Mouse (Mus musculus): ENCODE data around the gene Grid2.

Grid2 gene

DNA sequence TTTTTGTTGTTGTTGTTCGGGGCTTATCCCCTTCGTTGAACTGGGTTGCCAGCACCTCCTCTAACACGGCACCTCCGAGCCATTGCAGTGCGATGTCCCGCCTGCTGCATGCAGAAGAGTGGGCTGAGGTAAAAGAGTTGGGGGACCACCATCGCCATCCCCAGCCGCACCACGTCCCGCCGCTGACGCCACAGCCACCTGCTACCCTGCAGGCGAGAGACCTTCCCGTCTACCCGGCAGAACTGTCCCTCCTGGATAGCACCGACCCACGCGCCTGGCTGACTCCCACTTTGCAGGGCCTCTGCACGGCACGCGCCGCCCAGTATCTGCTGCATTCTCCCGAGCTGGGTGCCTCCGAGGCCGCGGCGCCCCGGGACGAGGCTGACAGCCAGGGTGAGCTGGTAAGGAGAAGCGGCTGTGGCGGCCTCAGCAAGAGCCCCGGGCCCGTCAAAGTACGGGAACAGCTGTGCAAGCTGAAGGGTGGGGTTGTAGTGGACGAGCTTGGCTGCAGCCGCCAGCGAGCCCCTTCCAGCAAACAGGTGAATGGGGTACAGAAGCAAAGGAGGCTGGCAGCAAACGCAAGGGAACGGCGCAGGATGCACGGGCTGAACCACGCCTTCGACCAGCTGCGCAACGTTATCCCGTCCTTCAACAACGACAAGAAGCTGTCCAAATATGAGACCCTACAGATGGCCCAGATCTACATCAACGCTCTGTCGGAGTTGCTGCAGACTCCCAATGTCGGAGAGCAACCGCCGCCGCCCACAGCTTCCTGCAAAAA is 1473.7 kb downstream of the Grid2 start:
- in situ Hi-C loops (cut with MseI, MboI) = no loop called here

DNA sequence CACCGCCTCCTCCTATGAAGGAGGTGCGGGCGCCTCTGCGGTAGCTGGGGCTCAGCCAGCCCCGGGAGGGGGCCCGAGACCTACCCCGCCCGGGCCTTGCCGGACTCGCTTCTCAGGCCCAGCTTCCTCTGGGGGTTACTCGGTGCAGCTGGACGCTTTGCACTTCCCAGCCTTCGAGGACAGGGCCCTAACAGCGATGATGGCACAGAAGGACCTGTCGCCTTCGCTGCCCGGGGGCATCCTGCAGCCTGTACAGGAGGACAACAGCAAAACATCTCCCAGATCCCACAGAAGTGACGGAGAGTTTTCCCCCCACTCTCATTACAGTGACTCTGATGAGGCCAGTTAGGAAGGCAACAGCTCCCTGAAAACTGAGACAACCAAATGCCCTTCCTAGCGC is 1474.4 kb downstream of the Grid2 start:
- in situ Hi-C loops (cut with MseI, MboI) = no loop called here

DNA sequence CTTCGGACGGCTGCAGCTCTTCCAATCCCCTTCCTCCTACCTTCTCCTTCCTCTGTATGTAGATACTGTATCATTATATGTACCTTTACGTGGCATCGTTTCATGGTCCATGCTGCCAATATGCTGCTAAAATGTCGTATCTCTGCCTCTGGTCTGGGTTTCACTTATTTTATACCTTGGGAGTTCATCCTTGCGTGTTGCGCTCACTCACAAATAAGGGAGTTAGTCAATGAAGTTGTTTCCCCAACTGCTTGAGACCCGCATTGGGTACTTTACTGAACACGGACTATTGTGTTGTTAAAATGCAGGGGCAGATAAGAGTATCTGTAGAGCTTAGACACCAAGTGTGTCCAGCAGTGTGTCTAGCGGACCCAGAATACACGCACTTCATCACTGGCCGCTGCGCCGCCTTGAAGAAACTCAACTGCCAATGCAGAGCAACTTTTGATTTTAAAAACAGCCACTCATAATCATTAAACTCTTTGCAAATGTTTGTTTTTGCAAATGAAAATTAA is 1474.9 kb downstream of the Grid2 start:
- in situ Hi-C loops (cut with MseI, MboI) = no loop called here

DNA sequence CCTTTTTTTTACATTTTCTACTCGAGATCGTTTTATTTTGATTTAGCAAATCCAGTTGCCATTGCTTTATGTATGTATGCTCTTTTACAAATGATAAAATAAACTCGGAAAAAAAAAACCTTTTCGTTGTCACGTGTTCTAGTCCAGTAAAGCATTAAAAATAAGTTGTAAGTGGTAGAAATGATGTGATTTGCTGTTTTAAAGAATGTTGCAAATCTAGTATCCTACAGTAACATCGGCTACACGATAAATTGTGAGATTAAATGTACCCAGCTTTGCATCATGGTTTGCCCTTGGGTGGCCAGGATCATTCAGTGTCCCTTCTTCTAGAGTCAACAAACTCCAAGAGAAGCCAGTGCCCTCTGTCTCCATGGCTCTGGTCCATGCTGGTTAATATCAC is 1475.5 kb downstream of the Grid2 start:
- in situ Hi-C loops (cut with MseI, MboI) = no loop called here

DNA sequence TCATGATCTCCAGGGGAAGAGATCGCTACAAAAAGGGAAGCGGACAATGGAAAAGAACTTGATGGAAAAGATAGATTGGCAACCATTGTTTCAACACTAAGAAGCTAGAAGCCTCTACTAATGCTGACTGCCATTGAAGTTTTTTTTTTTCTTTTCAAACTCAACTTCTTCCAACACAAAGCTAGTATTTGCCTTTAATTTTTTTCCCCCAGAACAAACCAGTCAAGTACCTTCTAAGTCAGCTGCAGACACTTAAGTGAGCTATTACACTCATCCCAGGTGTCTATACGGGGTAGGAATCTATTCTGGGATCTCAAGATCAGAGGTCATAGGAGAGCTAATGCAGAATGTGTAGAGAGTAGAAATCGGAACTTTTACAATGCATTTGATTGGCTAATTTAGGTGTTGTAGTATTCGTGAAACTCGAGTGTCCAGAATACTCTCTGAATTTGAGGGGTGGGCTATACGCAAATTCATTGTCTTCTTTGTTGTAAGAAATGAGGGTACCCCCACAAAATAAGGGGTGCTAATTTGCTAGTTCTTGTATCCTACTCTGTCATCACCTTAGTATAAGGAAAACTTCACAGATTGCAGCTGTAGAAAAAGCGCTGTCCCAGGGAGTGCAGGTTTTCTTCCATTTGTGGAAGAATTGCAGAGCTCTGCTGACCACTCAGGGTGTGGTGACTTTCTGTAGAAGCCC is 1476.1 kb downstream of the Grid2 start:
- in situ Hi-C loops (cut with MseI, MboI) = no loop called here

DNA sequence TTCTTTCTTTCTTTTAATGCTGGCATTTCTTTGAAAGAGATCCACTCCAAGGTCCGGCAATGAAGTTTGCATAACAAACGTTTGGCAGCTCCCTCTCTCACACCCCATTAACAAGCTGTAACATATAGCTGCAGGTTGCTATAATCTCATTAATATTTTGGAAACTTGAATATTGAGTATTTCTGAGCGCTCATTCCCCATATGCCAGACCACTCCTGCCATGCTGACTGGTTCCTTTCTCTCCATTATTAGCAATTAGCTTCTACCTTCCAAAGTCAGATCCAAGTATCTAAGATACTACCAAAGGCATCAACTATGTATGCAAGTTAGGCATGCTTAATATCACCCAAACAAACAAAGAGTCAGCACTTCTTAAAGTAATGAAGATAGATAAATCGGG is 1477.6 kb downstream of the Grid2 start:
- in situ Hi-C loops (cut with MseI, MboI) = no loop called here

DNA sequence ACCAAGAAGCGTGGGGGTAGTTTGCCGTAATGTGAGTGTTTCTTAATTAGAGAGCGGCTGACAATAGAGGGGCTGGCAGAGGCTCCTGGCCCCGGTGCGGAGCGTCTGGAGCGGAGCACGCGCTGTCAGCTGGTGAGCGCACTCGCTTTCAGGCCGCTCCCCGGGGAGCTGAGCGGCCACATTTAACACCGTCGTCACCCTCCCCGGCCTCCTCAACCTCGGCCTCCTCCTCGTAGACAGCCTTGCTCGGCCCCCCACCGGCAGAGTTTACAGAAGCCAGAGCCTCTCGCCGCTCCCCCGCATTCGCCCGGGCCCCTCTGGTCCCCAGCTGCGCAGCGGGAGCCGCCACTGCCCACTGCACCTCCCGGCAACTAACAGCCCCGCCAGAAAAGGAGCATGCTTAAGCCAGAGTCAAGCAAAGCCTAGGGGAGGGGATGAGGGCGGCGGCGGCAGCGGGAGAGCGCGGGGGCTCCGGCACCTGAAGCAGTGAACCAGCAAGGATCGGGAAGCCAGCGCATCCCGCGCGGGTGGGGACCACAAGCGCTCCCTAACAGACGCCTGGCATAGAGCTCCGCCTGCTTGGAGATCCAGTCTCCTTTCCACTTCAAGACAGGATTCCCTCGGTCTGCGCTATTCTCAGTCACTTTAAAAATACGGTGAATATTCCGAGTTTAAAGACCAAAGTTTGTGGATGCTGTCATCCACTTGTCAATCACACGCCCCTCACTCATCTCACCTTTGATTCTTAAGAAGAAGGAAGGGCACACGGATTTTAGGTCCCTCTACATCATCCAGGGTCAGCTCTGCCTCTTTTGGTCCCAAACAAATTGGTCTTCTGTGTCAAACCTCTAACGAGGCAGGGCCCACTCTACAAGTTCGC is 1479.0 kb downstream of the Grid2 start:
- in situ Hi-C loops (cut with MseI, MboI) = no loop called here

DNA sequence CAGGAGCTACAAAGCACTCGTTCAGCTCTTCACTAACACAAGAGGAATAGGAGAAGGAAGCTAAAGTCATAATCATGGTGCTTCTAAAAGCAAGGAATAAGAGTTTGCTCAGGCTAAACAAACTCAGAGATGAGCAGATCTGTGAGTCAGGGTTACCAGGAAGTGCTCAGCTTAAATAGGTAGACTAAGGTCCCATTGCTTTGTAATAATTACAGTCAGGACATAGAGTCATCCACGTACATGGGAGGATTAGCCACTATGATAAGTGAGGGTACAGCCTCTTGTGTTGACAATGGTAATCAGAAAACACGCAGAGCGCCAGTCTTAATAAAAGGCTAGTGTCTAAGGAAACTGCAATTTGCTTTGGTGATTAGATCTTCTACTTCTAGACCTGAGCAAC is 1480.6 kb downstream of the Grid2 start:
- in situ Hi-C loops (cut with MseI, MboI) = no loop called here

DNA sequence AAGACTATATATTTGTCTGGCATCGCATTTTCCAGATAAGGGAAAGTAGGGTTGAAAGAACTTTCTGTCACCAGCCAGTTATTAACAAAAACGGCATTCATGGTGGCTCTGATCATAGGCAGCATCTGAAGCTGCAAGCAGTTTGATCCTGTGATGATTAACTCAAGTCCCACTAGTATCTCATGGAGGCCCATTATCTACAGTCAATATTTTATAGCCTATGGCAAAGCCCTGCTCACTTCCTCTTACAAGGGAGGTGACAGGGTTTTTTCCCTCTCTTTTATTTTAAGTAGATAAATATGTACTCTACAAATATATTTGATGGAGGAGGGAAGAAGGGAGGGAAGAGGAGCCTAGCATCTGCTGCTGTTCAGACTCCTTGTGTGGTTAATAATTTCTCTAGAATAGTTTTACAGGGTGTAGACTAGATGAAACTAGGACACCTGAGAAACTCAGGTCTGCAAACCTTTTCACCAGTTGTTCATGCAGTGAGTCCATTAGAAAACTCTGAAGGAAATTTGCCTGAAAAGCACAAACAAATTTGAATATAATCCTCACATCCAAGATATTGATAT is 1487.3 kb downstream of the Grid2 start:
- in situ Hi-C loops (cut with MseI, MboI) = no loop called here
